Mouse (Mus musculus): ENCODE results near the gene Zfp503. TPM values are rescaled to one million over a fixed set of nuclear protein-coding genes. Genes with fewer than 3 reads are reported as not detected.

The Zfp503 gene
- total RNA-seq (2023): under 1 TPM; 0.38 to 0.47 TPM

DNA sequence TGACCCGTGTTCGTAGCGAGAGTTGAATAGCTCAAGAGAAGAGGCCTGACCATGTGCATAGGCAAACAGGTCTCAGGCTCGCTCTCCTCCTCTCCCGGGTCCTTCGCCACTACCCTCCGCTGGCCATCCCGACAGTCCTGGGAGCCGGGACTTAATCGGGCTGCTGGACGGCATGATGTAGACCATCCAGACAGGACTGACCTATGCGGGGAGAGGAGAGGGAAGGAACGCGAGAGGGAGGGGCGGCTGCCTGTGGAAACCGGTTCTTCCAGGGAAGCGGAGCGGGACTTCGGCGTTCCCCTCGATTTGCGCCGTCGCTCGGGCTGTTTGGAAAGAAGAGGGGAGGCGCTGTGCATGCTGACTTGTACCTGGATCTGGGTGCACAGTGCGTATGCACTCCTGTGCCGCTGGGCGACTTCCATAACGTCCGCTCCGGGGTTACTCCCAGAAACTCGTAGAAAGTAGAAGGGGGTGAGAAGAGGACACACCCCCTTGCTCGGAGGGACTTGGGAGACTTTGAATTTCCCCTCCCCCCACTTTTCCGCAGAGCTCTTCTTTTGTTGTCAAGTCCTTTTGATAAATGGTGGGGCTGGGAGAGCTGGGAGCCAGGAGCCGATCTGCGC is at the start of gene Zfp503:
Zfp503 (minus strand) TSS at position 311 of the 623 bp plus-strand sequence.

DNA sequence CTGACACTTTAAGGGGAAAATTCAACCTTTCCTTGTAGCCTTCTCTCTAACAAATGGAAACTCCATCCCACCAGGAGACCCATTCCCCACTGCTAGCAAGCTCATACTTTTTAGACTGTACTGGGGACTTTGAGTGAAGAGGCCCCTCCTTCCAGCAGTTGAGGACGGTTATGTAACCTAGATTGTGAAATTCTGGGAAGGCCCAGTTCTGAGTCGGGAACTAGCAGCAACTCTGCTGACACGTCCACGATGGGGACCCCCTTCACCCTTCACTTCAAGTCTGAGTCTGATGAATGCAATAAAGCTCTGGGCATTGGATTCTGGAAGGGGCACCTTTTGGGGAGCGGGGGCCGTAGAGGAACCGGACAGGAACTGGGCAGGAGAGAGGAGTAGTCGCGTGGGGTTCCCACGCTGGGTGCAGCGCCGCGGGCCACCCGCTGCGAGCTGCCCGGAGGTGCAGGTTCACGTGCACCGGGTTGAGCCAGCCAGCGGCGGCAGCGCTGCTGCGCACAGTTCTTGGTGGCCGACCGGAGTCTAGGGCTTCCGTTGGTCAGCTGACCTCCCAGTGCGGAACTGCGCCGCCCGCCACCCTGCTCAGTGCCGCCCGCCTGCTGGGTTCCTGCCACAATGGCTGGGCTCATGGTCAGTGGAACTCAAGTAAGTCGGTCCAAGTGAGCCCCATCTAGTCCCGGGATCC is 30.0 kb upstream of the Zfp503 start, which contains the start of gene Lrmda:
Lrmda (plus strand) TSS at position 461 of the 697 bp plus-strand sequence.

Other genes starting within 250 kb of the Zfp503 start
- gene Samd8, start 239.1 kb downstream of the Zfp503 start, total RNA-seq (2023): 10 to 100 TPM; 28.5 to 40.8 TPM
- 1 to 10 TPM in 1 of 2 experiments, not detected in 1; 1.6 TPM for gene Dusp13, start 238.4 kb downstream of the Zfp503 start, total RNA-seq (2023)
- 100 to 1,000 TPM; 127 to 144 TPM for gene Vdac2, start 164.4 kb downstream of the Zfp503 start, total RNA-seq (2023)
- 10 to 100 TPM; 11.5 to 20.5 TPM for gene Comtd1, start 140.6 kb downstream of the Zfp503 start, total RNA-seq (2023)
- gene Lrmda, start 30.1 kb upstream of the Zfp503 start, total RNA-seq (2023): 1 to 10 TPM in 1 of 2 experiments, not detected in 1; 1.3 TPM